Mouse (Mus musculus) heart, postnatal 10 days (tissue): ENCODE data around the gene Gm42669. TPM values are rescaled to one million over a fixed set of nuclear protein-coding genes. Genes with fewer than 3 reads are reported as not detected.

Experiments used
- total RNA-seq, 2 experiments: library from RNA; stranded (reverse); gene quantifications; 2 replicates each; pipeline ENCODE4 v1.2.3; 2021

Gene Gm42669
- total RNA-seq, 2 experiments from 2014 or later = not detected

Other genes with a start within 250 kb of the Gm42669 start
- 10 to 100 TPM; 42.6 to 52.0 TPM for gene Tgfbr3, start 218.0 kb upstream of the Gm42669 start, total RNA-seq
- gene Brdt, start 176.5 kb upstream of the Gm42669 start, total RNA-seq = 1 to 10 TPM; 1.0 to 1.2 TPM
- under 1 TPM in 1 of 2 experiments, not detected in 1; 0.45 TPM for gene Ephx4, start 104.9 kb upstream of the Gm42669 start, total RNA-seq
- gene Lpcat2b, start 76.1 kb upstream of the Gm42669 start, total RNA-seq = not detected
- 1 to 10 TPM; 5.1 to 6.5 TPM for gene Btbd8, start 69.6 kb upstream of the Gm42669 start, total RNA-seq
- under 1 TPM in 1 of 2 experiments, not detected in 1; 0.12 TPM for gene 1700028K03Rik, start 27.1 kb downstream of the Gm42669 start, total RNA-seq
- gene Rpap2, start 89.8 kb downstream of the Gm42669 start, total RNA-seq = 10 to 100 TPM in 1 of 2 experiments, 1 to 10 TPM in 1; 9.2 to 10.0 TPM
- gene Glmn, start 90.3 kb downstream of the Gm42669 start, total RNA-seq = 1 to 10 TPM; 9.0 to 9.2 TPM
- under 1 TPM; 0.25 to 0.41 TPM for gene Gfi1, start 218.4 kb downstream of the Gm42669 start, total RNA-seq